Mouse (Mus musculus) intestine, postnatal 0 days (tissue): ENCODE results near the gene Zbtb24. TPM values are rescaled to one million over a fixed set of nuclear protein-coding genes. Genes with fewer than 3 reads are reported as not detected.

Source experiments
- ATAC-seq: fragments of 200-750 bp; cut with Nextera tagmentation; 2 replicates; pipeline ENCODE4 v1.8.0; 2017; ENCODE audit warnings: mild to moderate bottlenecking, moderate TSS enrichment, moderate library complexity
- H3K27ac ChIP-seq: fragments of 300-500 bp; sonication (generic); 2 replicates; pipeline ENCODE4 v1.5.1; 2014; ENCODE audit warnings: mild to moderate bottlenecking, low read depth, low read length, moderate library complexity
- H3K27me3 ChIP-seq: fragments of 300-500 bp; sonication (generic); replicated peaks from 2 replicates; pipeline ENCODE4 v1.6.1; 2014; ENCODE audit warnings: low read length, mixed read lengths; ENCODE audit not compliant: control insufficient read depth, insufficient read depth
- H3K36me3 ChIP-seq: fragments of 300-500 bp; sonication (generic); 2 replicates; pipeline ENCODE4 v1.6.1; 2014; ENCODE audit warnings: mild to moderate bottlenecking, moderate library complexity; ENCODE audit not compliant: control insufficient read depth, insufficient read depth
- H3K4me1 ChIP-seq: fragments of 300-500 bp; sonication (generic); replicated peaks from 2 replicates; pipeline ENCODE4 v1.6.1; 2014; ENCODE audit warnings: antibody characterized with exemption, low read length, mixed read lengths; ENCODE audit not compliant: control insufficient read depth, insufficient read depth
- H3K4me2 ChIP-seq: fragments of 300-500 bp; sonication (generic); replicated peaks from 2 replicates; pipeline ENCODE4 v1.6.1; 2014; ENCODE audit warnings: low read depth, mild to moderate bottlenecking, moderate library complexity
- H3K4me3 ChIP-seq: fragments of 300-500 bp; sonication (generic); 2 replicates; pipeline ENCODE4 v1.5.1; 2014; ENCODE audit warnings: low read depth, low read length
- H3K9ac ChIP-seq: fragments of 300-500 bp; sonication (generic); 2 replicates; pipeline ENCODE4 v1.6.1; 2014; ENCODE audit warnings: mild to moderate bottlenecking, low read depth, low read length
- H3K9me3 ChIP-seq: fragments of 300-500 bp; sonication (generic); 2 replicates; pipeline ENCODE4 v1.6.1; 2016; ENCODE audit warnings: mixed run types; ENCODE audit not compliant: control insufficient read depth
- CTCF ChIP-seq: sonication (generic); IDR thresholded peaks from 2 replicates; pipeline ENCODE4 v1.5.1; 2016; ENCODE audit warnings: low read depth, mild to moderate bottlenecking, control low read depth, antibody characterized with exemption, moderate library complexity
- WGBS: fragments of 180-500 bp; shearing (Covaris S2); extraction: QIAGEN DNeasy Blood & Tissue Kit; methylation state at CpG from one replicate; pipeline ENCODE4 v1.1.7; 2014; 5-methylcytosine and 5-hydroxymethylcytosine counted together
- polyA plus RNA-seq: library from polyadenylated mRNA; unstranded; fragments of >200 nt; fragmentation: Nextera tagmentation; extraction: Ambion mirVana; gene quantifications from 2 replicates; pipeline ENCODE4 v1.2.1, GENCODE M21; 2015

Gene Zbtb24
- polyA plus RNA-seq, 1 experiment from 2014 or later, result 12.9 TPM

DNA sequence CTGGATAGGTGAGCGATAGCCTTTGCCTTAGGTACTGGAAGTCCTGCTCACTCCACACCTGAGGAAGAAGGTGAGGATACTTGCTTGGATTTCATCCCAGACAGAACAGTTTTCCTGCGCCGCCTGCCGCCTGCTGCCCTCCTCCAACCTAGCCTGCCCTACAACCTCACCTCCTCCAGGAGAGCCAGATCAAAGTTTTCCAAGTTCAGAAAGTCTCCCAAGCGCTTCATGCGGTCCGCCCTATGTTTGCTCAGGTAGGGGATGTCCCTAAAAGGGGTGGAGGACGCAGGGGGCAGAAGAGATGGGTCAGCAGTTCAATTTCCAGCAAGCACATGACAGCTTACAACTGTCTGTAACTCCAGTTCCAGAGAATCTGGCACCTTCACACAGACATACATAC, 39.1 kb downstream of the Zbtb24 start:
- peak overlapping the region; percentile 100 for H3K4me2 ChIP-seq
- H3K4me1 ChIP-seq, result peaks cover 7% of the 10 kb centered on the region
- H3K27ac ChIP-seq, result peak overlapping the region; percentile 88; the same call in 1 of the 2 replicates
- H3K27me3 ChIP-seq, result no peaks in the 10 kb centered on the region
- H3K4me3 ChIP-seq, result peak overlapping the region; percentile 73
- H3K9me3 ChIP-seq, result no peaks in the 10 kb centered on the region
- WGBS, result 13% methylated on average over 8 of the region's 8 CpGs
- H3K9ac ChIP-seq, result peak overlapping the region; percentile 75
- peak; percentile 34 for ATAC-seq
- peak; percentile 56 for TF ChIP-seq CTCF
- peaks cover 39% of the 10 kb centered on the region for H3K36me3 ChIP-seq

DNA sequence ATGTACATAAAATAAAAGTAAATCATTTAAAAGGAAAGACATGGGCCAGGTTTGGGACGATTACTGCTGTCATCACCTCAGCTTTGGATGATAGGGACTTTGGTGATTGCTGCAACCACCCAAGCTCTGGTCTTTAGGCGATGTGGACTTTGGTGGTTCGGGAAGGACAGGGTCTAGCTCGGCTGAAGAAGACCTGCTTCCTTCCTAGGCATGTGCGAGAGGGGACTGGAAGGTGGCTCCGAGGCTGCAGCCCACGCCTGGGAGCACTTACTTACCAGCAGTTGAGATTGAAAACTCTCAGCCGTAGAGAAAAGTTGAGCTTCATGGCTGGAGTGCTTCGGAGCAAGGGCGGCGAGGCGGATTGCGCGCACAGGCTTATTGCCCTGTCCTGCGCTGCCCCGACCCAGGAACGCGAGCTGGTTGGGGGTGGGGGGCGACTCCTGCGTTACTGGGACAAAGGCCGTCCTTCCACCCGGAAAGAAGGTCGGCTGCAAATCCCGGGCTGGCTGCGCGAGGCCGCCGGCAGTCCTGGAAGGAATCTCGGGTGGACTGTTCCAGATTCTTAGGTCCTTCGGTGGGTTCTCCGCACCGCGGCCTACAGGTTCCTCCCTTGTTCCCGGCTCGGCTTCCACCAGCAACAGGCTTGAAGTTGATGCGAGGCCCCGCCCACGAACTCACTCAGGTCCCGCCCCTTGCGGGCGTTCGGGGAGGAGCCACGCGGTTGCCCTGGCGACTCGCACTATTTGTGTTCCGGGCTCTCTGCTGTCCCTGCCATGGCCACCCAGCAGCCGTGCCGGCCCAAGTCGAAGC, 39.7 kb downstream of the Zbtb24 start, which contains the start of the genes Smpd2 and Ppil6:
Gene Smpd2, minus strand, starts transcription at position 662 of the 810 bp plus-strand sequence.
Gene Ppil6, plus strand, starts transcription at position 732 of the 810 bp plus-strand sequence.
- H3K4me2 ChIP-seq, result peak within 1 kb of the TSS; percentile 100
- no peak for TF ChIP-seq CTCF
- no peaks in the 10 kb centered on the region for H3K27me3 ChIP-seq
- peak within 1 kb of the TSS; percentile 88 for H3K27ac ChIP-seq
- WGBS, result under 1% methylated on average over 50 of the region's 50 CpGs
- peak within 1 kb of the TSS; percentile 73 for H3K4me3 ChIP-seq
- ATAC-seq, result peak; percentile 89
- H3K36me3 ChIP-seq, result peaks cover 32% of the 10 kb centered on the region
- H3K9me3 ChIP-seq, result no peaks in the 10 kb centered on the region
- H3K4me1 ChIP-seq, result peaks cover 7% of the 10 kb centered on the region
- H3K9ac ChIP-seq, result peak within 1 kb of the TSS; percentile 75

DNA sequence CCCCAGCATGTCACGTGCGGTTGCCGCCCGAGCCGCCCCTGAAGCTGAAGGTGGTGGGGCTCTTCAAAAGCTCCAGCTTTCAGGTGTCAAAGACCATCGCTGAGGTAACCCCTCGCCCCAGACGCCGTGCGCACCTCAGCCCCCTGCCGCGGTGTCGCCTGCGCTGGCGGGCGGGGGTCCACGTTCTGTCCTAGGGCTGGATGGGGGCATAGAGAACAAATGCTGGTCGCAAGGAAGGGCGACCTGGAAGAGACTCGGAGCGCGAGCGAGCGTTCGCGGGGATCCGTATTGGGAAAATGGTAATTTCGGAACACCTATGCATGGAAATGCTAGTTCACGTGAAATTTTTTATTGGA, 40.3 kb downstream of the Zbtb24 start:
- no peak overlapping the region for H3K27ac ChIP-seq
- ATAC-seq, result 0 out of 2 replicates have a peak, but pooled peaks have one; percentile 6
- H3K36me3 ChIP-seq, result peaks cover 28% of the 10 kb centered on the region
- no peaks in the 10 kb centered on the region for H3K27me3 ChIP-seq
- H3K4me2 ChIP-seq, result peak overlapping the region; percentile 100
- peak overlapping the region; percentile 75; the same call in 1 of the 2 replicates for H3K9ac ChIP-seq
- peak overlapping the region; percentile 73 for H3K4me3 ChIP-seq
- under 1% methylated on average over 29 of the region's 29 CpGs for WGBS
- H3K9me3 ChIP-seq, result no peaks in the 10 kb centered on the region
- H3K4me1 ChIP-seq, result peaks cover 7% of the 10 kb centered on the region
- TF ChIP-seq CTCF, result no peak

DNA sequence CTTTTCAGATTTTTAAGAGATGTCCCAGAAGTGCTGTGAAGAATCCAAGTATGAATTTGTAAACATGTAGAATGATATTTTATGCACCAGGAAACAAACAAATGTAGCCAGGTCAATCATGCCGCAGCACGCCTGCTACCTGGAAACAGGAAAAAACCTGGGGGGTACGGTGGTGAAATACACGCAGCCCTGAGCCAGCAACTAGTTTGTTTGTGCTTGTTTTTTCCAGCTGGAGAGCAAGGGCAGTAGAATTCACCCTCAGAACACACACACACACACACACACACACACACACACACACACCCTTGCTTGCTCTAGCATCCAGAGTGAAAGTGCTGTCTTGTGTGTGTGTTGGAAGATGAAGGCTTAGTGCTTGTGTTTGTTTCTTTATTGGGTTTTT, 40.9 kb downstream of the Zbtb24 start:
- ATAC-seq, result no peak
- no peak for TF ChIP-seq CTCF
- Histone ChIP-seq H3K4me2 (peak overlapping the region; percentile 100; the same call in 1 of the 2 replicates), H3K27me3 (no peaks in the 10 kb centered on the region), H3K4me3 (peak overlapping the region; percentile 73; the same call in 1 of the 2 replicates), H3K4me1 (peaks cover 7% of the 10 kb centered on the region), H3K9ac (no peak overlapping the region), H3K27ac (no peak overlapping the region), H3K36me3 (peaks cover 21% of the 10 kb centered on the region), H3K9me3 (no peaks in the 10 kb centered on the region)
- 34% methylated on average over 4 of the region's 4 CpGs for WGBS

DNA sequence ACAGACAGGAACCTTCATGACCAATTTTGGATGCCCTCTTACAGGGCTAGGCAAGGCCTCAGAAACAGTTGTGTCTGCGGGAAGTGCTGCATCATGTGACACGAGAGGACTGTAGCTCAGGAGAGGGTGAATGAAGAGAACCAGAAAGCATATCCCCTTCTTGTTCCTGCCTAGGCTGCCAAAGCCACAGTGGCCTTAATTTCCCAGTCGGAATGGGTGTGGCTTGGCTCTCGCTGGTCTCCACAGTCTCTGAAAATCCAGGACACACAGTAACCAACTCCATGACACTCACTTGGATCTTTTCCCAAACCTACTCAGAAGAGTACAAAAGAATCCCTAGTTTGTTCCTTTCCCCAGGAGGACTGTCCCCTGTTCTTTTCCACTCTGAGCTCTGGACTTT, 50.8 kb downstream of the Zbtb24 start:
- Histone ChIP-seq H3K27me3 (no peaks in the 10 kb centered on the region), H3K4me2 (no peak overlapping the region), H3K4me3 (no peak overlapping the region), H3K4me1 (no peaks in the 10 kb centered on the region), H3K9ac (no peak overlapping the region), H3K27ac (no peak overlapping the region), H3K9me3 (no peaks in the 10 kb centered on the region), H3K36me3 (no peaks in the 10 kb centered on the region)
- TF ChIP-seq CTCF, result no peak
- 53% methylated on average over 4 of the region's 4 CpGs for WGBS
- no peak for ATAC-seq

DNA sequence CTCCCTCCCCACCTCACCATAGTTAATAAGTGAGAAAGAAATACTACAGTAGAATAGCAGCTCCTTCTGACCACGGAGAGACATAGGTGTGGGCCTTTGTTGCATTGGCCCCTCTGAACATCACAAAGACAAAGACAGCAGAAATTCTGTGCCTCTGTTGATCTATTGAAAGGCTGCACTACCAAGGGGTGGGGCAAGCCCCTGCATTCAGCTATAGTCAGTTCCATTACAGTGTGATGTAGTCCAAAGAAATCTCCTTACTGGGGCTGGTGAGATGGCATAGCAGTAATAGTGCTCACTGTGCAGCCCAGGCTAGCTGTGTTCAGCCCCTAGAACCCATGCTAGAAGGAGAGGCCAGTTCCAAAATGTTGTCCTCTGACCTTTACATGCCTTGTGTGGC, 54.8 kb downstream of the Zbtb24 start:
- no peaks in the 10 kb centered on the region for H3K9me3 ChIP-seq
- no peaks in the 10 kb centered on the region for H3K36me3 ChIP-seq
- no peak overlapping the region for H3K4me3 ChIP-seq
- no peak for TF ChIP-seq CTCF
- no peak overlapping the region for H3K27ac ChIP-seq
- no peak overlapping the region for H3K9ac ChIP-seq
- no peak overlapping the region for H3K4me2 ChIP-seq
- no peaks in the 10 kb centered on the region for H3K27me3 ChIP-seq
- no peak for ATAC-seq
- 93% methylated on average over 1 of the region's 1 CpGs for WGBS
- H3K4me1 ChIP-seq, result no peaks in the 10 kb centered on the region
